Mouse (Mus musculus): ENCODE results near the gene Cacnb4.

Gene Cacnb4

GRCm38 (mm10) chr2:52647255-52647998 is 29.2 kb downstream of the Cacnb4 start:
- no peak for DNase-seq (ENCODE audit: low spot score in 2 of 2)

GRCm38 (mm10) chr2:52643657-52644056 is 33.0 kb downstream of the Cacnb4 start:
- no peak for DNase-seq (ENCODE audit: low spot score in 2 of 2)

GRCm38 (mm10) chr2:52639530-52639875 is 37.1 kb downstream of the Cacnb4 start:
- no peak for DNase-seq (ENCODE audit: low spot score in 2 of 2)

- DNase-seq (ENCODE audit: low spot score in 2 of 2): no peak
Observed at GRCm38 (mm10) chr2:52638857-52639529, 37.6 kb downstream of the Cacnb4 start.

- DNase-seq (ENCODE audit: low spot score in 2 of 2): no peak
Observed at GRCm38 (mm10) chr2:52638226-52638625, 38.4 kb downstream of the Cacnb4 start.

- no peak for DNase-seq (ENCODE audit: low spot score in 2 of 2)
Observed at GRCm38 (mm10) chr2:52636051-52636450, 40.6 kb downstream of the Cacnb4 start.

- DNase-seq (ENCODE audit: low spot score in 2 of 2): no peak
Observed at GRCm38 (mm10) chr2:52635358-52635757, 41.3 kb downstream of the Cacnb4 start.

- DNase-seq (ENCODE audit: low spot score in 2 of 2): peak; percentile 7 to 13
Observed at GRCm38 (mm10) chr2:52632880-52633279, 43.8 kb downstream of the Cacnb4 start.

GRCm38 (mm10) chr2:52628186-52628585 is 48.4 kb downstream of the Cacnb4 start:
- DNase-seq (ENCODE audit: low spot score in 2 of 2): no peak

GRCm38 (mm10) chr2:52626266-52626665 is 50.4 kb downstream of the Cacnb4 start:
- no peak for DNase-seq (ENCODE audit: low spot score in 2 of 2)

- no peak for DNase-seq (ENCODE audit: low spot score in 2 of 2)
Observed at GRCm38 (mm10) chr2:52625731-52626130, 50.9 kb downstream of the Cacnb4 start.

- DNase-seq (ENCODE audit: low spot score in 2 of 2): no peak
Observed at GRCm38 (mm10) chr2:52623921-52624404, 52.7 kb downstream of the Cacnb4 start.

GRCm38 (mm10) chr2:52623461-52623860 is 53.2 kb downstream of the Cacnb4 start:
- no peak for DNase-seq (ENCODE audit: low spot score in 2 of 2)

- no peak for DNase-seq (ENCODE audit: low spot score in 2 of 2)
Observed at GRCm38 (mm10) chr2:52622616-52623015, 54.0 kb downstream of the Cacnb4 start.

GRCm38 (mm10) chr2:52619406-52619974 is 57.1 kb downstream of the Cacnb4 start:
- DNase-seq (ENCODE audit: low spot score in 2 of 2): no peak

- no peak for DNase-seq (ENCODE audit: low spot score in 2 of 2)
Observed at GRCm38 (mm10) chr2:52618804-52619203, 57.8 kb downstream of the Cacnb4 start.

GRCm38 (mm10) chr2:52615429-52615828 is 61.2 kb downstream of the Cacnb4 start:
- no peak for DNase-seq (ENCODE audit: low spot score in 2 of 2)

GRCm38 (mm10) chr2:52613888-52614287 is 62.7 kb downstream of the Cacnb4 start:
- no peak for DNase-seq (ENCODE audit: low spot score in 2 of 2)

GRCm38 (mm10) chr2:52609486-52609885 is 67.1 kb downstream of the Cacnb4 start:
- DNase-seq (ENCODE audit: low spot score in 2 of 2): no peak

- no peak for DNase-seq (ENCODE audit: low spot score in 2 of 2)
Observed at GRCm38 (mm10) chr2:52607857-52608485, 68.7 kb downstream of the Cacnb4 start.

GRCm38 (mm10) chr2:52606331-52606730 is 70.3 kb downstream of the Cacnb4 start:
- DNase-seq (ENCODE audit: low spot score in 2 of 2): no peak

- peak; percentile 12 to 44 for DNase-seq (ENCODE audit: low spot score in 2 of 2)
Observed at GRCm38 (mm10) chr2:52605321-52605720, 71.3 kb downstream of the Cacnb4 start.
